Mouse (Mus musculus) gastrocnemius, adult 2 months (tissue): ENCODE results near the gene Adarb2. TPM values are rescaled to one million over a fixed set of nuclear protein-coding genes. Genes with fewer than 3 reads are reported as not detected.

Source experiments
- DNase-seq: peaks from one replicate; pipeline ENCODE4 v3.0.0; 2022
- H3K27ac ChIP-seq: fragments of 200-600 bp; 2 replicates; pipeline ENCODE4 v1.8.1; 2022; ENCODE audit warnings: mild to moderate bottlenecking
- H3K4me3 ChIP-seq: fragments of 200-600 bp; 2 replicates; pipeline ENCODE4 v1.8.1; 2022; ENCODE audit warnings: mild to moderate bottlenecking, moderate library complexity
- CTCF ChIP-seq: fragments of 200-600 bp; IDR thresholded peaks from 2 replicates; pipeline ENCODE4 v1.8.1; 2022; ENCODE audit warnings: antibody characterized with exemption, mild to moderate bottlenecking, moderate library complexity
- intact Hi-C: fragments of 180-260 bp; cut with DNase I; formaldehyde crosslinking; loops from one replicate; pipeline ENCODE4 v1.15.1; 2025
- total RNA-seq, 2 experiments: library from RNA; stranded (reverse); gene quantifications; 2 replicates each; pipeline ENCODE4 v1.2.3; 2021

Adarb2 gene
- total RNA-seq, 2 experiments from 2014 or later = not detected

DNA sequence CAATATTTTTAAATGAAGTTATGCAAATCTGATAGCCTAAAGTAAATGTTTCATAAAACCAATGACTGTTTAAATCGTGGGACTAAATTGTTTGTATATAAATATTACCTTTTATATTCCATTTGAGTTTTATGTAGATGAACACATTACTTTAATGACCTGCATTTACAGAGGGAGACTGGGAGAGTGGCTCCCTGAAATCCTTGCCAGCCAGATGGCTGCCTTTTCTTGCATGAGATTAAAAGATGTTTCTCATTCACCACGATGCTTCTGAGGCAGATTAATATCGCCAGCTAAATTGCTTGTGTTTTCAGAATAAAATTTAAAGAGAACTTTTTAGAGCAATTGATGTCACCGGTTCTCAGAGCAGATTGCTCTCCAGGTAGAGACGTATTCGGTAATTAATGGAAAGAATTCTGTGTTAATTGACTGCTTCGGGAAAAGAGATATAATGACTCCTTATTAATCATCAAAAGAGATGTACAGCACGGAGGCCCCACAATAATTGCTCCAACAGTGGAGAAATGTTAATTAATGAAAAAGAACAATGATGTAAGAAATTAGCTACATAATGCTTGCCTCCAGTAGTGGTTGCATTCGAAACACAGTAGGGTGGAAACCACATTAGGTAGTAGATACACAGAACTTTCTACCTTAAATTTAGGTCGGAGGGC, 527.4 kb downstream of the Adarb2 start:
- TF ChIP-seq CTCF = no peak
- intact Hi-C loops = no loop called here
- Histone ChIP-seq H3K4me3 (no peak overlapping the region), H3K27ac (no peak overlapping the region)
- DNase-seq = no peak

GRCm38 (mm10) chr13:8737139-8737865, 534.6 kb downstream of the Adarb2 start:
- Histone ChIP-seq H3K4me3 (no peak overlapping the region), H3K27ac (no peak overlapping the region)
- intact Hi-C loops = no loop called here
- TF ChIP-seq CTCF = no peak
- DNase-seq = no peak

DNA sequence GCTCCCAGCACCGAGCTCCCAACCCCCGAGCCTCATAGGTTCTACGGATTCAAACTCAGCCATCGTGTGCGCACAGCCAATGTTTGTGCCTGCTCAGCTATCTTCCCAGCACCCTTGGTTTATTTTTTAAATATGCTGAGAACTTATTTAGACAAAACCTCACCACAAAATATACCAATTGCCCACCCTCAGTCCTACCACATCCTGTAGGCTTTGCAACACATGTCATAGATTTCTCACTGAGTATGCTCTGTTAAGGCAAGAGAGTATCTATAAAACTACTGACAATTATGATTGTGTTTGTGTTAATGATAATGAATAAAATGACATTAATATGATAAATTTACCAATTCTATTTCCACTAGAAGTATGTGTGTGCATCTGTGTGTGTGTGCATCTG, 540.1 kb downstream of the Adarb2 start:
- intact Hi-C loops = no loop called here
- DNase-seq = no peak
- TF ChIP-seq CTCF = no peak
- H3K27ac ChIP-seq = no peak overlapping the region
- H3K4me3 ChIP-seq = no peak overlapping the region

- Histone ChIP-seq H3K27ac (no peak overlapping the region), H3K4me3 (no peak overlapping the region)
- peak; percentile 53 for TF ChIP-seq CTCF
- DNase-seq = peak; percentile 22
- intact Hi-C loops = no loop called here
These were observed 541.9 kb downstream of the Adarb2 start for GRCm38 (mm10) chr13:8744565-8744964.

- intact Hi-C loops = no loop called here
These were observed 542.9 kb downstream of the Adarb2 start for GRCm38 (mm10) chr13:8745596-8745995.

GRCm38 (mm10) chr13:8749451-8749850, 546.8 kb downstream of the Adarb2 start:
- no peak for DNase-seq
- no peak for TF ChIP-seq CTCF
- H3K4me3 ChIP-seq = no peak overlapping the region
- H3K27ac ChIP-seq = no peak overlapping the region
- intact Hi-C loops = no loop called here

More at GRCm38 (mm10) chr13:8745596-8745995, 542.9 kb downstream of the Adarb2 start:
- no peak for DNase-seq
- TF ChIP-seq CTCF = no peak
- Histone ChIP-seq H3K27ac (no peak overlapping the region), H3K4me3 (no peak overlapping the region)

- Histone ChIP-seq H3K4me3 (no peak overlapping the region), H3K27ac (no peak overlapping the region)
- no peak for TF ChIP-seq CTCF
- intact Hi-C loops = no loop called here
- no peak for DNase-seq
These were observed 558.3 kb downstream of the Adarb2 start for GRCm38 (mm10) chr13:8760940-8761339.

- no peak overlapping the region for H3K4me3 ChIP-seq
- intact Hi-C loops = no loop called here
- no peak for DNase-seq
- no peak overlapping the region for H3K27ac ChIP-seq
- TF ChIP-seq CTCF = no peak
These were observed 567.1 kb downstream of the Adarb2 start for GRCm38 (mm10) chr13:8769654-8770227.

GRCm38 (mm10) chr13:8770616-8771015, 568.0 kb downstream of the Adarb2 start:
- intact Hi-C loops = no loop called here
- H3K27ac ChIP-seq = no peak overlapping the region
- H3K4me3 ChIP-seq = no peak overlapping the region
- TF ChIP-seq CTCF = no peak
- no peak for DNase-seq

GRCm38 (mm10) chr13:8780441-8780840, 577.8 kb downstream of the Adarb2 start:
- TF ChIP-seq CTCF = peak; percentile 62
- H3K4me3 ChIP-seq = no peak overlapping the region
- intact Hi-C loops = no loop called here
- H3K27ac ChIP-seq = no peak overlapping the region
- peak; percentile 22 for DNase-seq

GRCm38 (mm10) chr13:8782636-8783035, 580.0 kb downstream of the Adarb2 start:
- no peak overlapping the region for H3K4me3 ChIP-seq
- H3K27ac ChIP-seq = no peak overlapping the region
- no peak for TF ChIP-seq CTCF
- no peak for DNase-seq
- intact Hi-C loops = no loop called here

DNA sequence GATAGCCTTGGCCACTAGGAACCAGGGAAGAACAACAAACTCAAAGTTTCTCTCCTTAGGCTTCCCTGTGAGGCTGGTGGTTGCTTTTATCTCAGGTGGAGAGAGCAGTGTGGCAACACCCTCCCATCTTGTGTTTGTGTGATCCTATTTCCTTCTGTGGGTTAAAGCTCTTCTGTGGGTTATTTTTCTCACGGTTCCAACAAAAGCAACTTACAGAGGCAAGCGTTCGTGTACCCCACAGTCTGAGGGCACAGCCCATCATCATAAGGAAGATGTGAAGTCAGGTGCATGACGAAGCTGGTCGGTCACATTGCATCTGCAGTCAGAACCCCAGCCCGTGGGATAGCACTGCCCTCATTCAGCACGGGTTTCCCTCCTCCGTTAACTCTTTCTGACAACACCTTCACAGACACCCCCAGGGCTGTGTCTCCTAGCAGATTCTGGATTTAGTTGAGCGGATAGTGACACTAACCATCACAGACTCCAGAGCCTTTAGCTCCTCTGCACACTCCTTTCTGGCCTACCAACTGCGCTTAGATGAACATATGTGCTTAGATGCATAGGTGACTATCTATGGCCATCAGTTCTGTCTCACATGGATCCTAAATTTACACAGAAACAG, 581.1 kb downstream of the Adarb2 start:
- intact Hi-C loops = no loop called here
- TF ChIP-seq CTCF = no peak
- no peak for DNase-seq
- Histone ChIP-seq H3K4me3 (no peak overlapping the region), H3K27ac (no peak overlapping the region)
